Mouse (Mus musculus): Measurements from ENCODE around the gene Gm30083.
A peak's percentile ranks its signal among the peaks of the same experiment; 100 is the strongest.

Gm30083 gene

DNA sequence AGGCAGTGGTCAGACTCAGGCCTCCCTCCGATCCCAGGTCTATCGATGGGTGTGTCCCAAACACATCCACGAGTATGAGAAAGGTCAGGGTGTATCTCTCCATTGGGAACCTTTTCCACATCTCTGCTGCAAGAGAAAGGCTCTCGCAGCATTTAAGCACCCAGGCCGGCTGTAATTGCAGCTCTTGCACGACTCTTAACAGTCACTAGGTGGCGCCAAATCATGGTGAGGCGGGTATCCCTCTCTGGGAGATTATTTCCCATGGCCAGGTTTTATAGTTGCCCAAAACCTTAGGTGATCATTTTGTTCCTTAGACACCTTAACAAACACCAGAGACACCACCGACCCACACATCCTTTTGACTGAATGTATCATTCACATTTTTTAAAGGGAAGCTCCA is 55.6 kb downstream of the Gm30083 start:
- DNase-seq (ENCODE audit: low spot score in 2 of 2) = peak; percentile 39 to 74

DNA sequence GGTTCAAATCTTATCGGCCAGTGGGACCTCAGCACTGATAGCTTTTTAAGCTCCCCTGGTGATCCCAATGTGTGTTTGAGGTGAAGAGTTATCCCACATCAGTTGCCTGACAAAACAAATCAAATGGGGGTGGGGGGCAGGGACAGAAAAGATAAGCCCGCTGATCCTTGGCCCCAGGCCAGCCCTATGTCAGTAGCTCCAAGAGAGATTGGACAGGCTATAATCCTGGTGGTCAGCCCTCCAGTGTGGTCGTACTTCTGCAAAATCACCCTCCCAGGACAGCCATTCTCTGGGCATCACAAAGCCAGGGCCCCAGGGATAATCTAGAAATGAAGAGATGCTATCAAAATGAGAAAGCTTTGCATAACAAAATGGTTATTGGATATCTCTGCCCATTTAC is 56.1 kb downstream of the Gm30083 start:
- no peak for DNase-seq (ENCODE audit: low spot score in 2 of 2)

DNA sequence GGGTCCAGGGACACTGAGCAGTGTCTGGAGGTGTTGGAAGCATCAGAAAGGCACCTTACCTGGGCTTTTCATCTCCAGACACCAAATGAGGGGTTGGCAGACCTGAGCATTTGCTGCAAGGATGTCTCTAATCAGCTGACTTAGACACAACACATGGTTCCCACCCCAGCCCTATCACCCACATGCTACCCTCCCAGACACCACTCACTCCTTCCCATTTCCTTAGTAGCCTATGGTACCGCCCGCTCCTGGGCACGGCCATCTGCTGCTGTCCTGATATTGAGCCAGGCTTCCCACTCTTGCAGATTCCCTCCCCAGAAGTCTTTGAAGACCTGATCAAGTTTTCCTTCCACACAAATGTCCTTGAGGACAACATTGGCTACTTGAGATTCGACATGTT is 56.8 kb downstream of the Gm30083 start:
- no peak for DNase-seq (ENCODE audit: low spot score in 2 of 2)

DNA sequence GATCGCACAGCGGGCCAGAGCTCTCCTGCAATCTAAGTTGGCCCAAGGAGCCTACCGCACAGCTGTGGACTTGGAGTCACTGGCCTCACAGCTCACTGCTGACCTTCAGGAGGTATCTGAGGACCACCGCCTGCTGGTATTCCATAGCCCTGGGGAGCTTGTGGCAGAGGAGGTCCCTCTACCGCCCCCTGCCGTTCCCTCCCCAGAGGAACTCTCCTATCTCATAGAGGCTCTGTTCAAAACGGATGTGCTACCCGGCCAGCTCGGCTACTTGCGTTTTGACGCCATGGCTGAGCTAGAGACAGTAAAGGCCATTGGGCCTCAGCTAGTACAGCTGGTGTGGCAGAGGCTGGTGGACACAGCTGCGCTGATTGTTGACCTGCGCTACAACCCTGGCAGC is 58.9 kb downstream of the Gm30083 start:
- no peak for DNase-seq (ENCODE audit: low spot score in 2 of 2)

DNA sequence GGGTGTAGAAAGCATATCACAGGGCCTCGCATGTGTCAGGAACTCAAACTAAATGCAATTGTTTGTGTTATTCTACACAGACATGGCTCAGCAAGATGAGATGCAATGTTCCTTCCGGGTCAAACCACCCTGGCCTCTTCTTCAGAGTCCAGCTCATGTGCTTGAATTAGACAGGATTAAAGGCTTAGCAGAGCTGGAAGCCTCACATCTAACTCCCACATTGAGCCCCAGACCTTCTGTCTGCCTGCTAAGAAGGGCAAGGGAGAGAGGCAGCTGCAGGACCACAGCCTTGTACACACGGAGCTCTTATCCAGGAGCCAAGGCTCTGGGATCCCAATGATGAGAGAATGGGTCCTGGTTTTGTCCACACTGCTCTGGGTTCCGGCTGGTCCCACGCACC is 61.2 kb downstream of the Gm30083 start, which contains the start of gene Rbp3:
TSS of gene Rbp3 (plus strand) at position 243 of the 400 bp plus-strand sequence.
- no peak for DNase-seq (ENCODE audit: low spot score in 2 of 2)

DNA sequence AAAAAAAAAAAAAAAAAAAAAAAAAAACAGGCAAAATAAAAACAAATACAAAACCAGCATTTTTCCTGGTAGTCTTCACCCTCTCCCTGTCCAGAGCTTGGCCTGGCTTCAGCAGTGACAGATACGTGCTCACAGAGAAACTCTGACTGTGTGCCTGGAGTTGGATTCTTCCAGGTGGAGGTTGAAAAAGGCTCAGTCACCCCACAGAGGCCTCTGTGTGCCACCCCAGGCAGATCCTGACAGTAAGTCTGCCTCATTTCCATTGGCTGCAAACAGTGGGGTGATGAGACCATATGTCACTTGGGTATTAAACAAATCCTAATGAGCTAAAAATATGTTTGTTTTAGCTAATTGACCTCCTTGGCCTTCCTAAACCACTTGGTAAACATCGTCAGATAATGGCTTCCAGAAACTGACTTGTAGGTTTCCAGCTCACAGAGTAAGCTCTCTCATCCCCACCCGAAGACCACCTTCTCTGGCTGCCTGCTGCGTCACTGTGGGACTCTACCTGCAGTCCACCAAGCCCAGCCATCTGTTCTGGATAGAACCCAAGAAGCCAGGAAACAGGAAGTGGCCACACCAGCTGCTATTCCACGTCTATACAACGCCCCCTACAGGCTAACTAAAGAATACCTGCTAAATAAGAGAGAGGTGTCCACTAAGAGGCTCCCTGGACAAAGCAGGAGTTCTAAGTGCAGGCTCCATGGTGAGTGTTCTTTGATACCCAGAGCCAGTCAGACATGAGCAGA is 62.6 kb downstream of the Gm30083 start:
- DNase-seq (ENCODE audit: low spot score in 2 of 2) = no peak

DNA sequence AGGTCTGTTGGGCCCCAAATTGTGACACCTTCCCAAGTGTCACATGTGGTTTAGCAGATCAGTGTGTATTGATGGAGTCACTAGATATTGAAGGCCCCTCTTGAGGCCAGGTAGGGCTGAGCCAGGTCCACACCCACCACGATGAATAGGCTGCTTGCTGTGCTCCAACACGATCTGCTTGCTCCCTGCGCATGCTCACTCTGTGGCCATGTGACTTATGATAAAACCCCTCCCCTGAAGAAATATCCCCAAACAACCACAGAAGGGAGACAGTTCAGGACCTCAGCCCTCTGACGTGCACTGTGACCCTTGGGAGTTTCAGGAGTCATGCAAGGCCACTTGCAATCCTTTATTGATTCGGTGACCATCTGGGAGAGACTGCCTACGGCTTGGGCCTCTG is 68.9 kb downstream of the Gm30083 start:
- no peak for DNase-seq (ENCODE audit: low spot score in 2 of 2)

DNA sequence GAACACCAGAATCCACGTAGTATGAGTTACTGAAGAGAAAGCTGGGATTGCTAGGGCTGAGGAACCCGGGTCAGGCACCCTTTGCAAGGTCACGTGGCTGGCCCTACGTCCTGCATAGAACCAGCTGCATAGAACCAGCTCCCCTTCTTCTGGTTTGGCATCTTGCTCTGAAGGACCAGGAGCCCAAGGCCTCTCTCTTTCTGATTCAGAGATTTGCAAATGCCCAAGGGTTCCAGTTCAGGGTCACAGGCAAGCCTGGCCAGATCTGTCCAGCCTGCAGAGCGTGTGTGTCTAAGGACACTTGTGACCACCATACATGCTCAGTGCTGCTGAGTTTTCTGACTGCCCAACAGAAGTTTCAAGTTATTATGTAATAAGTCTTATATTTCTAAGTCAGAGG is 72.8 kb downstream of the Gm30083 start:
- DNase-seq (ENCODE audit: low spot score in 2 of 2) = no peak

DNA sequence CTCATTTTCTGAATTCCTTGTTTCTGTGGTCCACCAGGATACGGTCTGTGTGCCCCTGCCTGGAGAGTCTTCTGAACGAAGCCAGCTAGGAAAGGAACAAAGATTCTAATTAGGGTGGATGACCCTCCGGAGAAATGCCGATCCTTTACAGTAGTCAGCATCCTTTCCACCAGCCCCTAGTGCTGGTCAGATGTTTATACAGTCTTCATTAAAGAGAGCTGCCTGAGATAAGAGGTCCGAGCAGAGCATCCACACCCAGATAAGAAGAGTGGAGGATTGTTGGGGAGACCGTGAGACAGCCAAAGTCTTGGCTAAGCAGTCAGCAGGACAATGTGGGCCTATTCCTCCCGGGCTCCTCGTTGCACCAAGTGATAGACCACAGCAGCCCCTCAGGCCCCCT is 74.2 kb downstream of the Gm30083 start, which contains the start of gene Gdf2:
TSS of gene Gdf2 (plus strand) at position 301 of the 400 bp plus-strand sequence.
- DNase-seq (ENCODE audit: low spot score in 2 of 2) = no peak

DNA sequence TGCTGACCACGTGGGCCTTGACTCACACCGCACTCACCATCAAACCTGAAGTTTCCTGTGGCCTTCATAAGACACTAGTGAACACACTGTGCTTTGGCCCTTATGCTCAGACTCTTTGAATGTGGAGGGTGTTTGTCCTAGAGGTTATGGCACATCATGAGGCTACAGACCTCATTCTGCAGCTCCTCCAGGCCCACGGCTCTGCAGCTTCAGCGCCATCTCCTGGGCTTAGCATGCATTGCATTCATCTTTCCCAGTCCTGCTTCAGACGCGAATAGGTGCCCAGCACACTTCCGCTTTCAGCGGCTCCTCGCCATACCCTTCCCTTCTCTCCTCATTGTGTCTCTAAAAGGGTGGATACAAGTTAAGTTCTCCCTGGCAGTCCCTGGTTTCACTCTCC is 75.9 kb downstream of the Gm30083 start:
- DNase-seq (ENCODE audit: low spot score in 2 of 2) = peak; percentile 79 to 83
